Mouse (Mus musculus): ENCODE data around the gene Mdm4.

GRCm38 (mm10) chr1:133045861-133046440 is 15.6 kb upstream of the Mdm4 start:
- peak; percentile 38 for TF ChIP-seq CTCF (IDR thresholded peaks at IDR 0.05; ENCODE audit: low read depth)
- TF ChIP-seq EP300 (IDR thresholded peaks at IDR 0.05; ENCODE audit: low read depth) = no peak
